Mouse (Mus musculus): ENCODE data around the gene Vmn1r215. TPM values are rescaled to one million over a fixed set of nuclear protein-coding genes. Genes with fewer than 3 reads are reported as not detected.

Gene Vmn1r215
- polyA plus RNA-seq (2014; fragmentation: Illumina TruSeq; extraction: RNeasy Lipid Tissue Mini Kit (QIAGEN cat#74804)), result not detected

DNA sequence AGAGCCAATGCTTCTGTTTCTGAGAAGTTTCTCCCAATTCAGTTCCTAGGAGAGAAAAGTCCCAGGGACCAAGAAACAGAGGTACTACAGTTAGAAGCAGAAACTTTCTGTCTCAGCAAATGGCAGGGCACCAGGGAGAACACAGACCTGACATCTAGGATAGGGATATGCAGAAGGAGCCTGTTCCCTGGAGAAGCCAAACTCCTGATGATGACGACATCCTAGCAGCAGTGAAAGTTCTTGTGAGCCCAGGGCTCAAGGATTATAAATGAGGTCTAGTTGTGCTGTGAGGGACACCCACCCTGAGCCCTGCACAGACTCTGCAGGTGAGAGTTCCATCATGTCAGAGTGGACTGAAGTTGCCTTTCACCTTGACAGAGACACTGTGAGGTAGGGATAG lies at the start of gene Vmn1r215:
Gene Vmn1r215, plus strand, starts transcription at position 301 of the 400 bp plus-strand sequence.

GRCm38 (mm10) chr13:23030118-23030517 lies 37.7 kb upstream of the Vmn1r215 start, which contains the start of gene Vmn1r214:
Vmn1r214 (plus strand) TSS chr13:23030418.

DNA sequence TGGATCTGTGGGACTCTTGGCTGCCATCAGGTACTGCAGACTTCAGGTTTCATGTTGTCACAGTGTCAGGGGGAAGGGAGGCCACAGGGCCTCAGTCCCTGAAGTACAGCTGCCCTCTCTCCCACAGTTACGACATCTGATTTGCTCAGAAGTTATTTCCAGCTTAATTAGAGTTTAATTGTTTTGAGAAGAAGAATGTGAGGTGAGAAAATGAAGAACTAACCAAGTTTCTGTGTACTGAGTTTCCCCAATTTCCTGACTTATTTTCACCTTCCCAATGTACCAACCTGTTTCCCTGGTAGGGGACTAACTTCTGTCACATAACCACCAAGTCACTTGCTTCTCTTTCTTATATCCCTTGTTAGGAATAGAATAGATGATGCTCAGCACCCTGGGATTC lies 50.3 kb downstream of the Vmn1r215 start, which contains the start of gene Vmn1r217:
Gene Vmn1r217, minus strand, starts transcription at position 101 of the 400 bp plus-strand sequence.

Other genes starting within 250 kb of the Vmn1r215 start
- gene Vmn1r210, start 236.7 kb upstream of the Vmn1r215 start, polyA plus RNA-seq (2014; fragmentation: Illumina TruSeq; extraction: RNeasy Lipid Tissue Mini Kit (QIAGEN cat#74804)), result not detected
- gene Vmn1r211, start 210.5 kb upstream of the Vmn1r215 start, polyA plus RNA-seq (2014; fragmentation: Illumina TruSeq; extraction: RNeasy Lipid Tissue Mini Kit (QIAGEN cat#74804)), result not detected
- gene Vmn1r212, start 183.8 kb upstream of the Vmn1r215 start, polyA plus RNA-seq (2014; fragmentation: Illumina TruSeq; extraction: RNeasy Lipid Tissue Mini Kit (QIAGEN cat#74804)), result not detected
- gene Vmn1r213, start 60.4 kb upstream of the Vmn1r215 start, polyA plus RNA-seq (2014; fragmentation: Illumina TruSeq; extraction: RNeasy Lipid Tissue Mini Kit (QIAGEN cat#74804)), result not detected
- gene Vmn1r214, start 37.6 kb upstream of the Vmn1r215 start, polyA plus RNA-seq (2014; fragmentation: Illumina TruSeq; extraction: RNeasy Lipid Tissue Mini Kit (QIAGEN cat#74804)), result not detected
- gene Vmn1r217, start 50.2 kb downstream of the Vmn1r215 start, polyA plus RNA-seq (2014; fragmentation: Illumina TruSeq; extraction: RNeasy Lipid Tissue Mini Kit (QIAGEN cat#74804)), result not detected
- gene Vmn1r218, start 65.1 kb downstream of the Vmn1r215 start, polyA plus RNA-seq (2014; fragmentation: Illumina TruSeq; extraction: RNeasy Lipid Tissue Mini Kit (QIAGEN cat#74804)), result not detected
- gene Vmn1r219, start 91.3 kb downstream of the Vmn1r215 start, polyA plus RNA-seq (2014; fragmentation: Illumina TruSeq; extraction: RNeasy Lipid Tissue Mini Kit (QIAGEN cat#74804)), result not detected
- not detected for gene Vmn1r220, start 120.0 kb downstream of the Vmn1r215 start, polyA plus RNA-seq (2014; fragmentation: Illumina TruSeq; extraction: RNeasy Lipid Tissue Mini Kit (QIAGEN cat#74804))
- gene Vmn1r221, start 146.1 kb downstream of the Vmn1r215 start, polyA plus RNA-seq (2014; fragmentation: Illumina TruSeq; extraction: RNeasy Lipid Tissue Mini Kit (QIAGEN cat#74804)), result not detected
- not detected for gene Vmn1r222, start 167.9 kb downstream of the Vmn1r215 start, polyA plus RNA-seq (2014; fragmentation: Illumina TruSeq; extraction: RNeasy Lipid Tissue Mini Kit (QIAGEN cat#74804))
- gene Vmn1r223, start 179.1 kb downstream of the Vmn1r215 start, polyA plus RNA-seq (2014; fragmentation: Illumina TruSeq; extraction: RNeasy Lipid Tissue Mini Kit (QIAGEN cat#74804)), result not detected